Mouse (Mus musculus) G1E (cell line): ENCODE results near the gene Rcan1.

ENCODE experiments used
- CTCF ChIP-seq: IDR thresholded peaks from 2 replicates; pipeline ENCODE4 v1.5.1; 2012; ENCODE audit warnings: low read depth, low read length, inconsistent platforms, mixed read lengths
- GATA1 ChIP-seq: IDR thresholded peaks from 2 replicates; pipeline ENCODE4 v1.6.1; 2012; ENCODE audit warnings: borderline replicate concordance, low read length, inconsistent platforms, mixed read lengths
- TAL1 ChIP-seq: conservative IDR thresholded peaks from 2 replicates; pipeline ENCODE4 v1.6.1; 2012; ENCODE audit warnings: low read depth, low read length, inconsistent platforms, mixed read lengths

- TF ChIP-seq GATA1 = no peak
- no peak for TF ChIP-seq TAL1
- no peak for TF ChIP-seq CTCF
These were observed 83.0 kb downstream of the Rcan1 start for GRCm38 (mm10) chr16:92387692-92388091.
